Mouse (Mus musculus) urinary bladder, postnatal 25 days (tissue): Measurements from ENCODE around the gene Cuedc1.
"Not testable (repeated sequence)": the region's sequence is repeated elsewhere in the genome, so short reads cannot be mapped to it uniquely, and the experiment has no call there.

Experiments used
- DNase-seq: peaks from one replicate; pipeline ENCODE4 v3.0.0; 2022; ENCODE audit warnings: low spot score

Cuedc1 gene

DNA sequence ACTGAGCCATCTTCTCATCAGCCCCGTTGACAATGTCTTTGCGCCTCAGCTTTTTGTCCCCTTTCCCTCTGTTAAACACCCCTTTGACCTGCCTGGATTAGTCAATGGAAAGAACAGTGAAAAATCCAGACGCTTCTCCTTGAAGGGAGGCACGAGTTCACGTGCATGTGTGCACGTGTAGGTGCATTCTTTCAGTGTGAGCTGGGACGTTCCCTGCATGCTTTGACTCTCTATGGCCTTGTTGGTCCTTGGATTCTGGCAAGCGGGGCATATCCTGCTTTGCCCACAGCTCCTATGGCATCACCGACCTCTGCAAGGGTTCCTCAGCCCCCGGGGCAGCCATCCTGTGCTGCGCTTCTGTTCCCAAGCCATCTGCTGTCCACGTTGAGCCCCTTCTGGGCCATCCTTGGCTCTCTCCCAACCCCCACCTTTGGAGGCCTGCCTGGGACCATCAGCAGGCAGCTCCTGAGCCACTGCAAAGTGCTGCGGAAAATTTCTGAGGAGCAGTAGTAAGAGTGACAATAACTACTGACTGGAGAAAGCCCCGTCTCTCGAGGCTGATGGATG lies 74.1 kb downstream of the Cuedc1 start:
- DNase-seq, result no peak

DNA sequence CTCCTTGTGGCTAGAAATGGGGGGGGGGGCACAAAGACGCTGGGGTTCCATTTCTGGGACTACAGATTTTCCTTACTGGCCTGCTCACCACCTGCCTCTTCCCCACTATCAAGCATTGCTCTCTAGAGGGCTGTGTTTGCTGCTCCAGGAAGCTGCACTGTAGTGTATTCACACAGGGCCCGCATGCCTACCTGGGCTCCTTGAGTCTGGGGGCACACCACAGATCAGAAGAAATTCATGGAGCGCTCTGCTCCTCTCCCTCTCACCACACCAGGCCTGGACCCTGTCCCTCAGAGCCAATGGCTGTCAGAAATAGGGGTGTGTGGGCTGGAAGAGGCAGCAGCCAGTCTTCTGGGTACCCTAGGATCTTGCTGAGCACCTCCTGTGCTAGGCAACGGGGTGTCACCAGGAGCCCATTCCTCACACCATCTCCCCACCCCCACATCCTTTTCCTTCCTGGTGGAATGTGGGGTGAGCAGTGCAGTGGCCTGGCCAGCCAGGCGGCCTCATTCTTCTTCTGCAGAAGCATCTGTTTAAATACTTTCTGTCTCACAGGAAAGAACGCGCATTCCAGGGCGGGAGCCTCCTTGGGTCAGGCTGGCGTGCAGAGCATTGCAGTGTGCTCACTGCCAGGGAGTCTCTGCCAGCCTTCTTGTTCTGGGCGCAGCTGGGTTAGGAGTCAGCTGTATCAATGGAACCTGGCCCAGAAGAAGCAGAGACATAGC lies 74.9 kb downstream of the Cuedc1 start:
- no peak for DNase-seq

DNA sequence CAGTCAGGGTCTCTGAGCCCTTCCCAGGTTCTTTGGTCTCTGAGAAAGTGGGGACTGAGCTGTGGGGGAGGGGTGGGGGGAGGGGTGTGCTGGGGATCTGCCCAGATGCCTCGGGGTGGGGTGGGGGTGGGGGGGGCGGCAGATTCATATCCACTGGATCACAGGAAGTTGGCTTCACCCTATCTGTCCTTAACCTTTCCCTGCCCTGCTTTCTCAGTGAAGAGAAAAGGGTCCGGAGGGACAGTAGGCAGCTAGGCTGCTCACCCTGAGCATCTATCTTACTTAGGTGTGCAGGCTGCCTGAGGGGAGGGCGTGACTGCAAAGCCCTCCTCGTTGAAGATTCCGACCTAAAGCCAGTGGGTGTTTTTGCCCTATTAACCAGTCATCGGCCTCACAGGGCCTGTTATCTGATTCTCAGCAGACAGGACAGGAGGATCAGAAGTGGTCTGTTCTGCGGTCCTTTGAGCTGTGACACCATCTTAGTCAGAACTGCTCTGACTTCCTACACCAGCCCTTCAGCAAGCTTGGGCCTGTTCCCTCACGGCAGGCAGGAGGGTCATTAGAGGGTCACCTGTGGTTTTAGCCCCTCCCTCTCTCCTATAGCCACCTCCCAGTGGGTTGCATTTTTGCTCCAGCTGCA lies 75.6 kb downstream of the Cuedc1 start:
- no peak for DNase-seq

DNA sequence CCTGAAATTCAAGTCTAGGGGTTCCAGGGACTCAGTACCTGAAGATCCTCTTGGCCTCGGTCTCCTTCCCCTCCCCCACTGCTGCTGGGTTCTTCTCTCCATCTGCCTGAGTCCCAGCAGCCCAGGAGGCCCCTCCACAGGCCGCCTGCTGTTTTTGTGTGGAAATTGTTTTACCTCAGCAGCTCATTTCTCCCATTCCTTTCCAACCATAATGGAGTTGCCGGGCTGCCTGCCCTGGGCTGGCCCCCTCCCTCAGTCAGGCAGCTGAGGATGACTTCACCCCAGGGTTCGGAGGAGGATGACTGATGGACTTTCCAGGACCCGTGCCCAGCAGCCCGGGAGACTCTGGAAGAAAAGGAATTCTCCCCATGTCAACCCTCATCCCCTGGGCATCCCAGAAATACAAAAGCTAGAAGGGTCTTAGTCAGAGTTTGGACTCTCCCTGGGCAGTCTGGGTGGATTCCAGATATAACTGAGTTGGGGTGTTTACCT lies 82.7 kb downstream of the Cuedc1 start:
- no peak for DNase-seq

DNA sequence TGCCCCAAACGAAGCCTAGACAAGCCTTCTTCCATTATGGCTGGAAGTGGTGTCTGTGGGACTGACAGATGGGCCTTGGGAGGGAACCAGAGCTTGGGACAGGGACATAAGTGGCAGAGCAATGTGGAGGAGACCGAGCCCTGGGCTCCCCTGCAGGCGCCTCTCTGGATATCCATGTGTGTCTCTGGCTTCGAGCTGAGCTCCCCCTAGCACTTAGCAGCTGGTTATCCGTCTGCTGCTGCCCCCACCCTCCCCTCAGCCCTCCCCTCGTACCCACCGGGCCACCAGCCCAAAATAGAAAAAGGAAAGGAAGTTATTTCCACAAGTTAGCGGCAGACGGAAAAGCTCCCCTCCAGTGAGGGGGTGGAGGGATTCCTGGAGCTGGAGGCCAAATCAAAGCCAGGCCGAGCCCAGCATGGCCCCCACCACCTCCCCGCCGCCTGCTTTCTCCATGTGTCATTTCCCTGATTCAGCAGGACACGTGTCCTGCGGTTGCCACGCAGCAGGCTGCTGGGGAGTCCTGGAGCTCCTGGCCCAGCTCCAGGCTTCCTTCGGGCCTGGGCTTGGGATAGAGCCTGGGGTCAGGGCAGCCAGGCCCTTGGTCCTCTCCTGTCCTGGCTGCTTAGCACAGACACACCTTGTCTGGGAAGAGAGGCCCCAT lies 83.2 kb downstream of the Cuedc1 start:
- peak; percentile 64 for DNase-seq

DNA sequence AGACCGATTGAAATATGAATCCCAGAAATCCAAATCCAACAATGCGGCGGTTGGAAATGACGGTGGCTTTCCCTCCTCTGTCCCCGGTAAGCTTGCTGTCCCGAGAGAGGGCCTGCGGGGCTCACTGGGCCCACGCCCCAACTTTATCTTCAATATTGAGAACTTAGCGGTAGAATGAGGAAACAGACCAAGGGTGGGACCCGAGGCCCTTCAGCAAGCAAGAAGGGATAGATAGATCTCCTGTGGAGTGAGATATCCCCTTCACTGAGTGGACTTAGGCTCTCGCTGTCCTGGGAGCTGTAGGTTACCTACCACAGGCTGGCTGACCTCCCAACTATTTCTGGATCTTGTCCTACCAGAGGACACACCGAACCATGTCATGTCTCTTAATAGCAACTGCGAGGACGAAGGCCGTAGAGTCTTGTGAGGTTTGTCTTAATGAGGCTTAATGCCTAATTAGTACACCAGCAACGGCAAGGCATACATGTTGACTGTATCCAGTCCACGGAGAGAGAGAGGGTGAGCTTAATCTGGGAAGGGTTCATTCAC lies 86.8 kb downstream of the Cuedc1 start:
- DNase-seq, result no peak

DNA sequence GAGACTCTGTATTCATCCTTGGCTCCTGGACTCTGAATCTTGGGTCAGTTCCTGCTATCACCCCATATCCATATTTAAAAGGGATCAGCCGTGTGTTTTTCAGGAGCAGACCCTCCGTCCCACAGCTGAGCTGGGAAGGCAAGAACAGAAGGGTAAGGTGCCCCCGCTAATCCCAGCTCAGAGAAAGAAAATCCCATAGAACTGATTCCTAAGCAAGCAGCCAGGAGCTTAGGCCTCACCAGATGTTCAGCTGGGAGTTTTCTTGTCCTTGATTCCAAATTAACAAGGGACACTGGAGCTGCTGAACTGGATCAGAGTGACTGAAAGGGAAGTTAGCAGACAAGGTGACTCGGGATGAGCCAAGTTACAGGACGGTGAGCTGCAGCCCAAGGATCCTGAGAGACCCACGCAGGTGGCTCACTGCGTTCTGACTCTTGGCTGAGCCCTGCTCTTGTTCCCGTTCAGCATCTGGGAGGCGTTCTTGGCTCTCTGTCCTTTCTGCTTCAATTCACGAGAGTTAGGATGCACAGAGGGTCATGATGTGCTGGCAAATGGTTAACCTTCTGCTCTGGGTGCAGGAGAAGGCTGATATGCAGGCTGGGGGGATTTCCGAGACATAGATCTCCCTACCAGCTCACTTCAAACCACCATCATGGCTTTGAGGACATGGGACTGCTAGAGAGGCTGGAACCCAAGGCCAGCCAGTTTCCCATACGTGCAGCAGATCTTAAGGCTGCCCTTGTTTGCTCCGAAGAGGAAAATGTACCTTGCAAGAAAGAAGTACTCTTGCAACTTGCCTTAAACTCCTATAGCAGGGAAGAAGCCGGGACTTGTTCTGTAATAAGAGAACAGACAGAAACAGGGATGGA lies 88.5 kb downstream of the Cuedc1 start:
- no peak for DNase-seq

DNA sequence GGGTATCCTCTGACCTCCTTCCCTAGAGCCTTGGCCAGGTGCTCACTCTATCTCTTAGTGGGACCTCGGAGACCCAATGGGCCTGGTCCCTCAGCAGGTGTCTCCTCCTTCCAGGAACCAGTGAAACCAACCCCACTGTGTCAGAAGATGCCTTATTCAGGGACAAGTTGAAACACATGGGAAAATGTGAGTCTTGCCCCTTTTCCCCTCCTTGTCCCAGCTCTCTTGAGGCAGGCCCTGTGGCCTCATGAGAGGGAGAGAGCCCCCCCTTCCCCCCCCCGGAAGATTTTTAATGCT lies 89.0 kb downstream of the Cuedc1 start:
- DNase-seq, result no peak

DNA sequence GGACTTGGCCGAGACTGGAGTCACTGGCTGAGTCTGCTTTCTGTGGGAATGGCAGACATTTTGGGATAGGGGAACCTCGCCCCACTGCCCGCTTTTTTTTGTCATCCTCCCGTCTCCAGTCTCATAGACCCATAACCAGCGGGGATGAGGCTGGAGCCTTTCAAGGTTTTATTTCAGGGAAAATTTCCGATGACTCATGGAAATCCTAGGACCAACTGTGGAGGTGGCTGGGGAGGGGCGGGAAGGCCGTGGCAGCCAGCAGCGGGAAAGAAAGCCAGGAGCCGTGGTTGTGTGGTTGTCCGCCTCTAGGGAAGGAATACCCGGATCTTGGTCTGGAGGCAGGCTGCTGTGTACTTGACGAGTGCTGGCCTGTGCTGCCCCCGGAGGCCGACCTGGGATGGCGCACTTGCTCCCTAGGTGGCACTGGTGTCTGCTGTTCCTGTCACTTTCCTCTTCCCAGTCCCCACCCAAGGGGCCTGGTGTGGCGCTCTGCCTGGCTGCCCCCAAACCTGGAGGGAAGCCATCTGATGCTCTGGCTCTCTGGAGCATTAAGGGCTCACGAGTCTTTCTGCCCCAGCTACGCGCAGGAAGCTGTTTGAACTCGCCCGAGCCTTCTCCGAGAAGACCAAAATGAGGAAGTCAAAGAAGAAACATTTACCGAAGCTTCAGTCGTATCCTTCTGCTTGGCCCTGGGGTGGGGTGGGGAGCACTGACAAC lies 89.7 kb downstream of the Cuedc1 start:
- DNase-seq, result peak; percentile 72

DNA sequence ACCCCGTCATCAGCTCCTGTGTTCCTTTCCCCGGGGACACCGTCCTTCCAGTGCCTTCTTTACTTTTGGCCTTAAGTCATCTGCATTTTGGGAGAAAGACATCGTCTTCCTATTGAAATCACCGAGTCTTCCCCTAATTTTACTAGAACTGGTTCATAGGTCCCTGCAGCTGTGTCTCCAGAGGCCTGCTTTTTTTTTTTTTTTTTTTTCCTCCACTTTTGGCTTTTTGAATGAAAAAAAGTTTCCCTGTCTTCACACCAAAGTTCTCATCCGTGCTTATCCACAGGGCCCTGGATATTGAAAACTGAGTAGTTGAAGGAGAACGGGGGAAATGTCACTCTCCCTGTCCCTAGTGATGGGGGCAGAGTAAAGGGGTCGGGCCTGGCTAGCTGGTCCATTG lies 90.4 kb downstream of the Cuedc1 start:
- no peak for DNase-seq

DNA sequence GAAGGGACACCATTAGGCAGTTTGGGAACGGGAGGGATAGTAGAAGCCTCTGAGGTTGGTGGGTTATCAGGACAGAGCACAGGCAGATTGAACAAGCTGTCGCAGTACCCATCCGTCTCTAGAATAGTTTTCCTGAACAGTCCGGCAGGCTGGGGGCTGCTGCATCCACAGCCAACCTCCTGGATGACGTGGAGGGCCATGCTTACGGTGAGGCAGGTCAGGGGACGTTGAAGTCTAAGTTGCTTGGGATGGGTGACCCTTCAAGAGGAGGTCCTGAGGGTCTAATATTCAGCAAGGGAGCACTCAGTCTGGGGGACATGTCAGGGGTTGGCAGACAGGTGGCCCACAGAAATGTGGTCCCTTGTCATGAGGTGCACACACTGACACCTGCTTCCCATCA lies 90.8 kb downstream of the Cuedc1 start:
- no peak for DNase-seq

DNA sequence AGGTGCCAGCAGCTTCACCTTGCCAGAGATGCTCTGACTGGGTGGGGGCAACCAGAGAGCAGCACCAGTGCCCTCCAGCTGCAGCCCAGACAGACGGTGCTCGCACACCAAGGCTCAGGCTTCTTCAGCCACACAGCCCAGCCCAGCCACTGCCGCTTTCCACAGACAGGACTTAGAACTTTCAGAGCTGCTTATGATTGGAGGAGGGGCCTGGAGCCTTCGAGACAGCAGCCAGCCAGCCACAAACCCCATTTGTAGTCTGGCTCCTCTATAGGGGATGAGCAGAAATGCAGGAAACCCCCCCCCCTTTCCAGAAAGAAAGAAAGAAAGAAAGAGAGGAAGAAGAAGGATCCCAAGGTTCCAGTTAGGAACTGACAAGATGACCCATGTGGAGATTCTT lies 94.7 kb downstream of the Cuedc1 start:
- DNase-seq, result no peak

DNA sequence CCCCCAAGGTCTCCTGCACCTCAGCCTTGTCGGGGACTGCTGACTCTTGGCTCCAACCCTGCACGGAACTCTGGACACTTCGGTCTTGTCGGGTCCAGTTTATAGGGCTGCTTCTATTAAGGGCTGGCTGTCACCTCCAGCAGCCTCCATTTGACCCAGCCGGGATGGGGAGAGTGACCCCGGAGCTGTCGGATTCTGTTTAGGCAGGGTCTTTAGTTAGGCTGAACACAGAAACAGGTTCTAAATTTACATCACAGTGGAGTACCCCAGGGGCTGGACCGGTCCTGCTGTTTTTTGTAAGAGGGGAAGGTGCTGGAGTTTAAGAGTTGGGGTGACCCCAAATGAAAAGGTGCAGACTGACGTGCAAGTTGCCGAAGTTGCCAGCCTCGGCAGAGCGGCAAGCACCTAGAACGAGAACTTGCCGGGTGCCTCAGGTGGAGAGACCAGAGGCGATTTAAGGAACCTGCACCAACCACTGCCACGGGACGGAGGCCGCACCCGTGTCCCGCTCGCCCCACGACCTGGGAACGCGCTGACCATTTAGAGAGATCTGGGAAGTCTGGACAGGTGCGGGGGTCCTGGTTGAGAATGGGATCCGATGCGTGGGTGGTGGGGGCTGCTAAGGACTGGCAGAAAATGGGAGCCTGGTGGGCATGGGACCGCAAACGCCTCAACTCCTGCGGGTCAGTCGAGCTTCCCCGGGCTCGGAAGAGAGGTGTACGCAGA lies 95.4 kb downstream of the Cuedc1 start:
- DNase-seq, result no peak

DNA sequence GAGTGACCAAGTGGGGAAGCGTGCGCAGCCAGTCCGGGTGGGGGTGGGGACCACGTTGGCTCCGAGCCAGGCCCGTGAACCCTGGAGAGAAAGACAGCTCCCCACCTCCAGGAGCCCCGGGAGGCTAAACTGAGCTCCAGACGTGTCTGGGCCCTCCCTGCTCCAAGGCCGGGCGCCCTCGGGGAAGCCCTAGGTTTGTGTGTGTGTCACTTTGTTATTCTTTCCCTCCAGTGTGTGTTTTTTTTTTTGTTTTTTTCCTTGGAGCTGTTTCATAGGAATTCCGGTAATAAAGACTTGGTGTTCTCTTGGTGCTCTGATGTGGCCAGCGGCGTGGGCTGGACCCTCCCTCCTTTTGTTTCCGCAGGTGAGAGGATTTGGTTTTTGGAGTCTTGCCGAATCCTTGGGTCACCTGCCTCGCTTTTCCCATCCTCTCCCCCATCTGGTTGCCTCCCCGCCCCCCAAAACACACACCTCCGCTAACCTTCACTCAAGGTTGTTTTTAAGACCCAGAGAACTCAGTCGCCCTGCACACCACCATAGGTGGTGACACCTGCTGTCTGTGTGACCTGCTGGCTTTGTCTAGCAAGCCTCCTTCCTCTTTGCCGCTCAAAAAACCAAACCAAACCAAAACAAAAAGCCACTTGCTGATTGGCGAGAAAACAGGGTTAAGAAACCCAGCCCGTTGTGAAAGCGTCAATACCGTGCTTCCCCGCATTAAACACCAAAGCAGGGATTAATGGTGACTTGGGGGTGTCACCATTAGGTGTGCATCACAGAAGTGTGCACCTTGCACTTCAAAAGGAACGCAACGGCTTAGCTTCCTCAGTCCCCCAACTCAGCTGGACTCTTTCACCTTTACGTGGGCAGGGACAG lies 96.2 kb downstream of the Cuedc1 start:
- DNase-seq, result no peak

DNA sequence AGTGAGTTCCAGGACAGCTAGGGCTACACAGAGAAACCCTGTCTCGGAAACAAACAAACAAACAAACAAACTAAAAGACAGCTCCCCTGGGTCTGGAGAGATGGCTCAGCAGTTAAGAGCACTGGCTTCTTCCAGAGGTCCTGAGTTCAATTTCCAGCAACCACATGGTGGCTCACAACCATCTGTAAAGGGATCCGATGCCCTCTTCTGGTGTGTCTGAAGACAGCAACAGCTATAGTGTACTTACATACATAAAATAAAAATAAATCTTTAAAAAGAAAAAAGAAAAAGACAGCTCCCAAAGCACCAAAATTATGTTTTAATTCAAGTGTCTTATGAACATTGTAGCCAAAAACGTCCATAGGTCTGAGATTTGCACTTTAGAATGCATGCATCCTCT lies 97.8 kb downstream of the Cuedc1 start:
- not testable (repeated sequence) for DNase-seq

DNA sequence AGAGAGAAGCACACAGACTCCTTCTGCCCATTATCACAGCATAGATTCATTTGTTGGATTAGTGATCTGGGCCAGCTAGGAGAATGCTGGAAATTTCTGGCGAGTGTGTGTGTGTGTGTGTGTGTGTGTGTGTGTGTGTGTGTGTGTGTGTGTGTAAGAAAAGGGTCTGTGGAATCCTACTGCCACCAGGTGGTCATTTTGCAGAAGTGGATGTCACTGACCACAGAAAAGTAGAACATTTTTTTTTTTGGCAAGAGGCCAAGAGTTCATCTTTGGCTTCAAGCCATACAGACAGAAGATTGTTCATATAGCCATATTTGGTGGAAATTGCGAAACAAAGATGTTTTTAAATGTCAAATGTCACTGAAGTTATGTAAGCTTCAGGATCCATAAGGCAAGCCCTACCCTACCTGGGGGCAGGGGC lies 99.3 kb downstream of the Cuedc1 start:
- DNase-seq, result peak; percentile 44

DNA sequence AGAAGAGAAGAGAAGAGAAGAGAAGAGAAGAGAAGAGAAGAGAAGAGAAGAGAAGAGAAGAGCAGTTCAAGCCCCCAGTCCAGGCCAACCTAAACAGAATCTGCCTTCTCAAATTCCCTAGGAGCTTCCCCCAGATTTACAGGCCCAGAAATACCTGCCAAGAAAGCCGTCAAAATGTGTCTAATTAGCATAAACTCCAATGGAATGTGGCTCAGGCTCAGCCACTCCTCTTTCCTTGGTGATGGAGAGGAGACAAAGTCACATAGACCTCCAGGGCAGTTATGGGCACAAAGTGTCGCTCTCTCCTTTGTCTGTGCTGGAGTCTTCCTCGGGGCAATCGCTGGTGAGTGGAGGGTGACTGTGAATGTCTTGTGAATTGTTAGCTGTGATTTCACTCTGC lies 100.4 kb downstream of the Cuedc1 start:
- no peak for DNase-seq

DNA sequence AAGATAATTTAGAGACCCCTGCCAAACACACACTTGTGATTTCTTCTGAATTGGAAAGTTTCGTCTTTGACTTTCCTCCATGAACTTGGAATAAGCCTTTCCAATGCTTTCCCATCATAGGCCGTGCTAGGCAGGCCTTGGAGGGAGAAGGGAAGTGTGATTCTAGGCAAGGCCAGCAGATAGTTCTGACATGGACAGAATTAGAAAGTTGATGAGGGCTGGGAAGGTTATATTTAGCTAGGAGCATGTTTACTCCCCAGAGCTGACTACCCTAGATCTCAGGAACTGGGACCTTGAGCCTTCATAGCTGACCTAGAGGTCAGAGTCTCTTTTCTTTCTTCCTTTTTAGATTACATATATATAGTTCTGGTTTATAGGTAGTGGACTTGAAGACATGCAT lies 103.3 kb downstream of the Cuedc1 start:
- DNase-seq, result no peak

DNA sequence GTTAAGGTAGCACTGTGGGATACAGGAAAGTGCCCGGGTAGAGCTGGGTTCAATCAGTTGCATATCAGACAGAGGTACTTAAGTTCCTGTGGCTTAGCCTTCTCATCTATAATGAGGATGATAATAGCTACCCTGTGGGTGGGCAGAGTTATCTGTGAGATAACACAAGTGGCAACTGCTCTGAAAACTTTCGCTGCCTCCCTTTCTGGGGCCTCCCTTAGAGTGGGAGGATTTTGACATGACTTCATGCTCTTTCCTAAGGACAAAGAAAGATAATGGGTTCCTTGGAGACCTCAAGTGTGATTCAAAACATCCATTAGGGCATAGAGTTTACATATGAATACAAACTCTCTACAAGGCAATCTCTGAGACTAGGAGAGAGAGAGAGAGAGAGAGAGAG lies 104.2 kb downstream of the Cuedc1 start:
- no peak for DNase-seq
